Mouse (Mus musculus) stomach, embryonic 15.5 days (tissue): Measurements from ENCODE around the gene Map7. TPM values are rescaled to one million over a fixed set of nuclear protein-coding genes. Genes with fewer than 3 reads are reported as not detected.

Experiments used
- ATAC-seq: fragments of 200-750 bp; cut with Nextera tagmentation; 2 replicates; pipeline ENCODE4 v1.8.0; 2017; ENCODE audit warnings: low read depth, moderate number of reproducible peaks, moderate TSS enrichment; ENCODE audit not compliant: insufficient read depth, low FRiP score
- H3K27ac ChIP-seq: fragments of 300-500 bp; sonication (generic); 2 replicates; pipeline ENCODE4 v1.5.1; 2015; ENCODE audit warnings: mild to moderate bottlenecking, inconsistent platforms
- H3K27me3 ChIP-seq: fragments of 300-500 bp; sonication (generic); replicated peaks from 2 replicates; pipeline ENCODE4 v1.6.1; 2015; ENCODE audit warnings: inconsistent platforms
- H3K36me3 ChIP-seq: fragments of 300-500 bp; sonication (generic); 2 replicates; pipeline ENCODE4 v1.6.1; 2015; ENCODE audit warnings: inconsistent platforms
- H3K4me1 ChIP-seq: fragments of 300-500 bp; sonication (generic); 2 replicates; pipeline ENCODE4 v1.6.1; 2015; ENCODE audit warnings: inconsistent platforms
- H3K4me2 ChIP-seq: fragments of 300-500 bp; sonication (generic); 2 replicates; pipeline ENCODE4 v1.6.1; 2015; ENCODE audit warnings: mild to moderate bottlenecking, inconsistent platforms
- H3K4me3 ChIP-seq: fragments of 300-500 bp; sonication (generic); replicated peaks from 2 replicates; pipeline ENCODE4 v1.5.1; 2015; ENCODE audit warnings: inconsistent platforms
- H3K9ac ChIP-seq: fragments of 300-500 bp; sonication (generic); 2 replicates; pipeline ENCODE4 v1.6.1; 2015; ENCODE audit warnings: inconsistent platforms
- H3K9me3 ChIP-seq: fragments of 300-500 bp; sonication (generic); 2 replicates; pipeline ENCODE4 v1.6.1; 2016; ENCODE audit warnings: inconsistent platforms
- WGBS: fragments of 180-500 bp; shearing (Covaris S2); methylation state at CpG from one replicate; pipeline ENCODE4 v1.1.7; 2015; 5-methylcytosine and 5-hydroxymethylcytosine counted together
- polyA plus RNA-seq: library from polyadenylated mRNA; unstranded; fragments of >200 nt; fragmentation: Nextera tagmentation; extraction: Ambion mirVana; gene quantifications from 2 replicates; pipeline ENCODE4 v1.2.1, GENCODE M21; 2015

Map7 gene
- polyA plus RNA-seq, 1 experiment from 2014 or later = 21.2 TPM

GRCm38 (mm10) chr10:20197039-20197438, 48.8 kb downstream of the Map7 start:
- no peak overlapping the region for H3K4me3 ChIP-seq
- ATAC-seq = no peak
- H3K27ac ChIP-seq = no peak overlapping the region
- no peaks in the 10 kb centered on the region for H3K36me3 ChIP-seq
- no peaks in the 10 kb centered on the region for H3K9me3 ChIP-seq
- H3K4me1 ChIP-seq = 0 out of 2 replicates have a peak, but pooled peaks cover 5% of the 10 kb centered on the region
- no peaks in the 10 kb centered on the region for H3K27me3 ChIP-seq
- WGBS = 45% methylated on average over 7 of the region's 7 CpGs
- H3K4me2 ChIP-seq = no peak overlapping the region
- no peak overlapping the region for H3K9ac ChIP-seq

GRCm38 (mm10) chr10:20198968-20199737, 50.9 kb downstream of the Map7 start:
- Histone ChIP-seq H3K36me3 (no peaks in the 10 kb centered on the region), H3K27me3 (no peaks in the 10 kb centered on the region), H3K9ac (no peak overlapping the region), H3K4me2 (no peak overlapping the region), H3K27ac (no peak overlapping the region), H3K4me1 (0 out of 2 replicates have a peak, but pooled peaks cover 8% of the 10 kb centered on the region), H3K9me3 (no peaks in the 10 kb centered on the region), H3K4me3 (no peak overlapping the region)
- WGBS = 57% methylated on average over 10 of the region's 10 CpGs
- ATAC-seq = no peak

DNA sequence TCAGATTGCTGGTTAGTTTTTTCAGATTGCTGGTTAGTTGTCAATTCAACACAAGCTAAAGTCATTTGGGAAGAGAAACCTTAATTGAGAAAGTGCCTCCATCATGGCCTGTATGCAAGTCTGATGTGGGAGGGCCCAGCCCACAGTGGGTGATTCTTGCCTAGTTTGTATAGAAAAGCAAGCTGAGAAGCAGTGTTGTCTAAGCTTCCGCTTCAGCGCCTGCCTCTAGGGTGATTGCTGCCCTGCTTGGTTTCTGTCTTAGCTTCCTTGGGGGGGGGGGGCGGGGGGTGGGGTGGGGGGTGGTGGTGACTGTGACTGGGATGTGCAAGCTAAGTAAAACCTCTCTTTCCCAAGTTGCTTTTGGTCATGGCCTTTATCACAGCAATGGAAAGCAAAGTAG, 53.0 kb downstream of the Map7 start:
- no peak overlapping the region for H3K4me2 ChIP-seq
- no peak overlapping the region for H3K9ac ChIP-seq
- 65% methylated on average over 3 of the region's 3 CpGs for WGBS
- 0 out of 2 replicates have a peak, but pooled peaks cover 9% of the 10 kb centered on the region for H3K4me1 ChIP-seq
- H3K4me3 ChIP-seq = no peak overlapping the region
- peak; percentile 27; the same call in 1 of the 2 replicates for ATAC-seq
- H3K36me3 ChIP-seq = no peaks in the 10 kb centered on the region
- no peak overlapping the region for H3K27ac ChIP-seq
- H3K9me3 ChIP-seq = no peaks in the 10 kb centered on the region
- H3K27me3 ChIP-seq = no peaks in the 10 kb centered on the region

DNA sequence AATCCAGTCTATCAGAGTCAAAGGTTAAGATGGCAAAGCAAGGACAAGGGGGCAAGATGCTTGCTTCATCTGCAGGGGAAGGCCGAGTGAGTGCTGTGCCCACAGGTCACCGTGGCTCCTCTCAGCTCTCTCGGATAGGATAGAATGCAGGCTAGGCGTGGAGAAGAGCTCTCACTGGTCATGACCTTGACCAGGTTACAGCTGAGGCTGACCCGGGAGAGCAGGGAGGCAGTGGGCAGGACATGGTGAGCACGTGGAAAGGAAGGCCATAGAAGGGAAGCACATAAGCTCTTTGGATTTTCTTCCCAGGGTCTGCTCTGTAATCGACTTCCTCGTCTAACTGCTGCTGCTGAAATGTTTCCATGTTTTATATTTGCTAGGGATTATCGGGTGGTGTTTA, 53.9 kb downstream of the Map7 start:
- Histone ChIP-seq H3K9ac (no peak overlapping the region), H3K4me1 (0 out of 2 replicates have a peak, but pooled peaks cover 9% of the 10 kb centered on the region), H3K36me3 (no peaks in the 10 kb centered on the region), H3K4me2 (no peak overlapping the region), H3K27ac (peak overlapping the region; percentile 57; the same call in 1 of the 2 replicates), H3K27me3 (no peaks in the 10 kb centered on the region), H3K9me3 (no peaks in the 10 kb centered on the region), H3K4me3 (no peak overlapping the region)
- no peak for ATAC-seq
- 55% methylated on average over 9 of the region's 9 CpGs for WGBS

DNA sequence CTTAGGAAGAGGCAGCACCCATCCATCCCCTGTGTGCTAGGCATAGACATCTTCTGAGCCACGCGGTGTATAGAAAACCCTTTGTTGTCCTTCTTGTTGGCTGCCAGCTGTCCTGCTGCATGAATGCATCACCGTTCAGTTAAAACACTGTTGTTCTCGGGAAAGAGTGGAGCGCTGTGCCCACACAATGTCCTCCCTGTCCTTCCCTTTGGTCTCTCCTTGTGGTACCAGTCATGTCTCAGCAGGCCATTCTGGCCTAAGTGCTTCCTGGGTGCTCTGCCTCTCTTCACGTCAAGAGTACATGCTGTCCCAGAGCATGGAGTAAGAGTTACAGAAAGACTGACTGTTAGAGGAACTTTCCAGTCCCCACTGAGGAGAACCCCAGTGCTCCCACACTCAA, 54.5 kb downstream of the Map7 start:
- no peaks in the 10 kb centered on the region for H3K9me3 ChIP-seq
- H3K27ac ChIP-seq = no peak overlapping the region
- no peak overlapping the region for H3K4me2 ChIP-seq
- no peak overlapping the region for H3K9ac ChIP-seq
- ATAC-seq = no peak
- no peaks in the 10 kb centered on the region for H3K36me3 ChIP-seq
- no peak overlapping the region for H3K4me3 ChIP-seq
- H3K27me3 ChIP-seq = no peaks in the 10 kb centered on the region
- 80% methylated on average over 6 of the region's 6 CpGs for WGBS
- 0 out of 2 replicates have a peak, but pooled peaks cover 9% of the 10 kb centered on the region for H3K4me1 ChIP-seq

GRCm38 (mm10) chr10:20203502-20203901, 55.2 kb downstream of the Map7 start:
- Histone ChIP-seq H3K4me1 (0 out of 2 replicates have a peak, but pooled peaks cover 9% of the 10 kb centered on the region), H3K36me3 (no peaks in the 10 kb centered on the region), H3K4me2 (no peak overlapping the region), H3K9me3 (no peaks in the 10 kb centered on the region), H3K9ac (no peak overlapping the region), H3K27me3 (no peaks in the 10 kb centered on the region), H3K4me3 (no peak overlapping the region), H3K27ac (no peak overlapping the region)
- 79% methylated on average over 6 of the region's 6 CpGs for WGBS
- peak; percentile 56 for ATAC-seq

DNA sequence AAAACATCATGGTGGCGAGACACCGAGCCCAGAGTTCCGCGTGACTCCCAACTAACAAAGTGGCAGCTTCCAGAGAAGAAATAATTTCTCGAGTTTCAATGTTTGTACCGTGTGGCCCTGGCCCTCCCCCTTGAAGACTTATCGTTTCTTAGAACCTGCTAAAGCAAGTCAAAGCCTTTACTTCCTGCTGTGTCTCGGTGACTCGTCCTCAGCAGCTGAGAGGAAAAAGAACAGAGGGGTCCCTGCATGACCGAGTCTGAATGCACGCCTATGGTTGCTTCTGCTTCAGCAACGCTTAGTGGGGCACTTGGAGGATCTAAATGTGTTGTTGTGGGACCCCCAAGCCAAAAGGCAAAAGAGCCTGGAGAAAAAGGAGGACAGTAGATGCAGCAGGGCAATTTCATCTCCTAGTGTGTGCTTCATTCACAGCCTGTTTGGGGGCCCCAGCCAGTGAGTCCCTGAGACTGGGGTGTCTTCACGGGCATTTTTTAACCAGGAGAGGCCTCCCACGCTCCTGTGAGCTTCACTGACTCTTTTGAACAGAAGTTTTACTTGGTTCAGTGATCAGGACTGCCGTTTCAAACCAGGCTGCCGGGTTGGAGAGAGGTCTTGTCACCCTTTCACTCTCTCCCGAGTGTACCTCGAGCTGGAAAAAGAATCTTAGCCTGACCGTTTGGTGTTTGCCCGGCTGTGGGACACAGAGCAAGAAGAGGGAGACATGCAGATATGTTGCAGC, 56.6 kb downstream of the Map7 start:
- Histone ChIP-seq H3K27me3 (no peaks in the 10 kb centered on the region), H3K27ac (no peak overlapping the region), H3K36me3 (no peaks in the 10 kb centered on the region), H3K9ac (no peak overlapping the region), H3K9me3 (no peaks in the 10 kb centered on the region), H3K4me2 (no peak overlapping the region), H3K4me3 (no peak overlapping the region), H3K4me1 (0 out of 2 replicates have a peak, but pooled peaks cover 9% of the 10 kb centered on the region)
- 57% methylated on average over 20 of the region's 20 CpGs for WGBS
- no peak for ATAC-seq

DNA sequence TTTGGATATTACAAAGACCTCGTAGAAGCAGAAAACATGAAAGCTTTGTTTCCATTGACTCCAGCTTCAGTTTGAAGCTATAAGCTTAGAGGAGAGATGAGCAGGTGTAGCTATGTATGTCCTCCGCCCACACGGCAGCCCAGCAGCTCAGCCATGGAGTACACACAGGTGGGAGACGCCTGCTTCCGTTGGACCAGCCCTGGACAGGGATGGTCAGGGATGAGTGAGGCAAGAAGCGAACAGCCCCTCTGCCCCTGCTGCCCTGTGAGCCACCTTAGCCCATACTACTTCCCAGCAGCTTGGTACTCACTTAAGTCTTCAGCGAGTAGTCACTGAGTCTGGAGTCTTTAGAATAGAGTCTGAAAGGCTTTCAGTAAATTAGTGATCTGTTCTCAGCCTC, 58.7 kb downstream of the Map7 start:
- H3K36me3 ChIP-seq = no peaks in the 10 kb centered on the region
- H3K27ac ChIP-seq = no peak overlapping the region
- no peak overlapping the region for H3K4me2 ChIP-seq
- no peak overlapping the region for H3K9ac ChIP-seq
- ATAC-seq = no peak
- H3K4me3 ChIP-seq = no peak overlapping the region
- WGBS = 80% methylated on average over 7 of the region's 7 CpGs
- 0 out of 2 replicates have a peak, but pooled peaks cover 7% of the 10 kb centered on the region for H3K4me1 ChIP-seq
- H3K27me3 ChIP-seq = no peaks in the 10 kb centered on the region
- no peaks in the 10 kb centered on the region for H3K9me3 ChIP-seq

DNA sequence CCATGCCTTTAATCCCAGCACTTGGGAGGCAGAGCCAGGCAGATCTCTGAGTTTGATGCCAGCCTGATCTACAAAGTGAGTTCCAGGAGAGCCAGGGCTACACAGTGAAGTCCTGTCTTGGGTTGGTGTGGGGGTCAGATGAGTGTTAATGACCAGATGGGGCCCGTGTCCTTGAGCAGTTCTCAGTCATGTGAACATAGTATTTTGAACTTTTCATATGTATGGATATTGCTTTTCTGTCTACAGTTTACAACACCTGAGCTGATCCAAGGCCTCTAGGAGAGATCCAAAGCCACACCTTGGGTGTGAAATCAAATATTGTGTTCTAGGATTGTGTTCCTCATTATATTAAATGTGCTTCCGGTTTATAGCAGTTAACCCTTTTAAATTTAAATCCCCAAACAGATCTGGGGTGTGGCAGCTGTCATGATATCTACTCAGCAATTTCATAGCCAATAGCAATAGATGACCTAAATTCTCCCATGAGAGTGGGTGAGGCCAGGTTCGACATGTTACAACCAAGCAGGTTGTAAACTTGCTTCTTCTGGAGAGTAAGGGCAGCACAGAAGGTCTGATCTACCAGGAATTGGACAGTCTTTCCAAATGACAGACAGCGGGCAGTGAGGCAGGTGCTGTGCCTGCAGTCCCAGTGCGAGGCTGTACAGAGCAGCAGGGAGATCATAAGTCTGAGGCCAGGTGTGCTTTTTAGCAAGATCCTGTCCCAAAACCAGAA, 61.5 kb downstream of the Map7 start:
- 0 out of 2 replicates have a peak, but pooled peaks cover 3% of the 10 kb centered on the region for H3K4me1 ChIP-seq
- H3K4me2 ChIP-seq = no peak overlapping the region
- no peak overlapping the region for H3K4me3 ChIP-seq
- H3K27me3 ChIP-seq = no peaks in the 10 kb centered on the region
- WGBS = 83% methylated on average over 5 of the region's 5 CpGs
- no peaks in the 10 kb centered on the region for H3K36me3 ChIP-seq
- H3K9me3 ChIP-seq = no peaks in the 10 kb centered on the region
- H3K9ac ChIP-seq = no peak overlapping the region
- ATAC-seq = no peak
- no peak overlapping the region for H3K27ac ChIP-seq

- H3K4me2 ChIP-seq = no peak overlapping the region
- H3K36me3 ChIP-seq = no peaks in the 10 kb centered on the region
- 85% methylated on average over 4 of the region's 4 CpGs for WGBS
- H3K9me3 ChIP-seq = no peaks in the 10 kb centered on the region
- H3K4me3 ChIP-seq = no peak overlapping the region
- no peak overlapping the region for H3K9ac ChIP-seq
- no peak overlapping the region for H3K27ac ChIP-seq
- H3K4me1 ChIP-seq = no peaks in the 10 kb centered on the region
- no peak for ATAC-seq
- H3K27me3 ChIP-seq = no peaks in the 10 kb centered on the region
Observed at GRCm38 (mm10) chr10:20214418-20214817, 66.1 kb downstream of the Map7 start.

GRCm38 (mm10) chr10:20216982-20217381, 68.7 kb downstream of the Map7 start:
- Histone ChIP-seq H3K4me1 (no peaks in the 10 kb centered on the region), H3K4me2 (no peak overlapping the region), H3K9me3 (no peaks in the 10 kb centered on the region), H3K36me3 (no peaks in the 10 kb centered on the region), H3K27me3 (no peaks in the 10 kb centered on the region), H3K27ac (no peak overlapping the region), H3K9ac (no peak overlapping the region), H3K4me3 (no peak overlapping the region)
- WGBS = 74% methylated on average over 6 of the region's 6 CpGs
- no peak for ATAC-seq
